Mouse (Mus musculus) lung, postnatal 0 days (tissue): ENCODE measurements around the gene Dchs2. TPM values are rescaled to one million over a fixed set of nuclear protein-coding genes. Genes with fewer than 3 reads are reported as not detected.

ENCODE experiments used
- ATAC-seq: fragments of 200-750 bp; cut with Nextera tagmentation; 2 replicates; pipeline ENCODE4 v1.8.0; 2017; ENCODE audit warnings: moderate library complexity
- DNase-seq: peaks from one replicate; pipeline ENCODE4 v3.0.0-alpha.2; 2016; ENCODE audit warnings: low spot score
- H3K27ac ChIP-seq: fragments of 300-500 bp; sonication (generic); 2 replicates; pipeline ENCODE4 v1.5.1; 2014; ENCODE audit warnings: antibody characterized with exemption, mild to moderate bottlenecking, low read length, mixed read lengths
- H3K27me3 ChIP-seq: fragments of 300-500 bp; sonication (generic); replicated peaks from 2 replicates; pipeline ENCODE4 v1.6.1; 2014; ENCODE audit warnings: low read length, mixed read lengths; ENCODE audit not compliant: insufficient read depth
- H3K36me3 ChIP-seq: fragments of 300-500 bp; sonication (generic); 2 replicates; pipeline ENCODE4 v1.6.1; 2014; ENCODE audit warnings: low read length, mixed read lengths; ENCODE audit not compliant: insufficient read depth
- H3K4me1 ChIP-seq: fragments of 300-500 bp; sonication (generic); 2 replicates; pipeline ENCODE4 v1.6.1; 2014; ENCODE audit warnings: antibody characterized with exemption, low read depth, low read length, mixed read lengths; ENCODE audit not compliant: insufficient read depth
- H3K4me2 ChIP-seq: fragments of 300-500 bp; sonication (generic); replicated peaks from 2 replicates; pipeline ENCODE4 v1.6.1; 2014; ENCODE audit warnings: low read depth, mild to moderate bottlenecking, low read length, moderate library complexity, mixed read lengths
- H3K4me3 ChIP-seq: fragments of 300-500 bp; sonication (generic); 2 replicates; pipeline ENCODE4 v1.5.1; 2014; ENCODE audit warnings: low read depth, low read length
- H3K9ac ChIP-seq: fragments of 300-500 bp; sonication (generic); replicated peaks from 2 replicates; pipeline ENCODE4 v1.6.1; 2014; ENCODE audit warnings: low read depth, mild to moderate bottlenecking
- H3K9me3 ChIP-seq: fragments of 300-500 bp; sonication (generic); 2 replicates; pipeline ENCODE4 v1.6.1; 2016; ENCODE audit warnings: low read length, mixed read lengths
- CTCF ChIP-seq: IDR thresholded peaks from 2 replicates; pipeline ENCODE4 v1.5.1; 2016; ENCODE audit warnings: antibody characterized with exemption, mild to moderate bottlenecking
- EP300 ChIP-seq: IDR thresholded peaks from 2 replicates; pipeline ENCODE4 v1.6.1; 2016; ENCODE audit warnings: antibody characterized with exemption, mild to moderate bottlenecking, control low read depth
- WGBS: fragments of 180-500 bp; shearing (Covaris S2); extraction: QIAGEN DNeasy Blood & Tissue Kit; methylation state at CpG from one replicate; pipeline ENCODE4 v1.1.7; 2014; 5-methylcytosine and 5-hydroxymethylcytosine counted together
- polyA plus RNA-seq: library from polyadenylated mRNA; unstranded; fragments of >200 nt; fragmentation: Nextera tagmentation; extraction: Ambion mirVana; gene quantifications from 2 replicates; pipeline ENCODE4 v1.2.1, GENCODE M21; 2015

Gene Dchs2
- polyA plus RNA-seq, 1 experiment from 2014 or later = 0.19 TPM

GRCm38 (mm10) chr3:83205073-83205668, 77.4 kb downstream of the Dchs2 start:
- TF ChIP-seq CTCF (no peak), EP300 (no peak)
- no peaks in the 10 kb centered on the region for H3K36me3 ChIP-seq
- no peak overlapping the region for H3K9ac ChIP-seq
- no peak overlapping the region for H3K4me2 ChIP-seq
- ATAC-seq (no peak), DNase-seq (no peak)
- no peaks in the 10 kb centered on the region for H3K9me3 ChIP-seq
- H3K27ac ChIP-seq = no peak overlapping the region
- H3K4me3 ChIP-seq = no peak overlapping the region
- H3K27me3 ChIP-seq = no peaks in the 10 kb centered on the region
- WGBS = 30% methylated on average over 8 of the region's 8 CpGs
- no peaks in the 10 kb centered on the region for H3K4me1 ChIP-seq

- Histone ChIP-seq H3K4me1 (no peaks in the 10 kb centered on the region), H3K4me2 (no peak overlapping the region), H3K9ac (no peak overlapping the region), H3K27me3 (no peaks in the 10 kb centered on the region), H3K4me3 (no peak overlapping the region), H3K9me3 (no peaks in the 10 kb centered on the region), H3K36me3 (no peaks in the 10 kb centered on the region), H3K27ac (no peak overlapping the region)
- no peak for DNase-seq
- 0 out of 2 replicates have a peak, but pooled peaks have one; percentile 16 for ATAC-seq
- no peak for TF ChIP-seq EP300
- TF ChIP-seq CTCF = no peak
- WGBS = 47% methylated on average over 9 of the region's 9 CpGs
Observed at GRCm38 (mm10) chr3:83209646-83210045, 81.9 kb downstream of the Dchs2 start.

- Histone ChIP-seq H3K27me3 (no peaks in the 10 kb centered on the region), H3K9ac (no peak overlapping the region), H3K27ac (no peak overlapping the region), H3K9me3 (no peaks in the 10 kb centered on the region), H3K4me1 (no peaks in the 10 kb centered on the region), H3K4me3 (no peak overlapping the region), H3K4me2 (no peak overlapping the region), H3K36me3 (no peaks in the 10 kb centered on the region)
- TF ChIP-seq EP300 = no peak
- TF ChIP-seq CTCF = no peak
- no peak for DNase-seq
- 71% methylated on average over 4 of the region's 4 CpGs for WGBS
- no peak for ATAC-seq
Observed at GRCm38 (mm10) chr3:83210210-83210609, 82.5 kb downstream of the Dchs2 start.

GRCm38 (mm10) chr3:83211939-83212338, 84.2 kb downstream of the Dchs2 start:
- no peak for DNase-seq
- Histone ChIP-seq H3K27me3 (no peaks in the 10 kb centered on the region), H3K4me1 (no peaks in the 10 kb centered on the region), H3K27ac (no peak overlapping the region), H3K36me3 (no peaks in the 10 kb centered on the region), H3K9ac (no peak overlapping the region), H3K4me2 (no peak overlapping the region), H3K9me3 (no peaks in the 10 kb centered on the region), H3K4me3 (no peak overlapping the region)
- WGBS = 49% methylated on average over 5 of the region's 5 CpGs
- TF ChIP-seq EP300 = no peak
- no peak for TF ChIP-seq CTCF
- peak; percentile 50 for ATAC-seq

- H3K4me3 ChIP-seq = no peak overlapping the region
- no peaks in the 10 kb centered on the region for H3K4me1 ChIP-seq
- H3K36me3 ChIP-seq = no peaks in the 10 kb centered on the region
- ATAC-seq = peak; percentile 62
- H3K27ac ChIP-seq = 0 out of 2 replicates have a peak overlapping the region, but pooled peaks have one; percentile 4
- no peak overlapping the region for H3K9ac ChIP-seq
- no peak overlapping the region for H3K4me2 ChIP-seq
- WGBS = 24% methylated on average over 7 of the region's 7 CpGs
- no peaks in the 10 kb centered on the region for H3K27me3 ChIP-seq
- peak; percentile 54 for DNase-seq
- TF ChIP-seq EP300 = 0 out of 2 replicates have a peak, but pooled peaks have one; percentile 10
- no peak for TF ChIP-seq CTCF
- H3K9me3 ChIP-seq = no peaks in the 10 kb centered on the region
Observed at GRCm38 (mm10) chr3:83212578-83212977, 84.8 kb downstream of the Dchs2 start.

- DNase-seq (no peak), ATAC-seq (no peak)
- Histone ChIP-seq H3K27ac (no peak overlapping the region), H3K27me3 (no peaks in the 10 kb centered on the region), H3K9me3 (no peaks in the 10 kb centered on the region), H3K9ac (no peak overlapping the region), H3K4me3 (no peak overlapping the region), H3K4me1 (no peaks in the 10 kb centered on the region), H3K4me2 (no peak overlapping the region), H3K36me3 (no peaks in the 10 kb centered on the region)
- WGBS = 68% methylated on average over 4 of the region's 4 CpGs
- TF ChIP-seq EP300 = no peak
Observed at GRCm38 (mm10) chr3:83218059-83218458, 90.3 kb downstream of the Dchs2 start.

GRCm38 (mm10) chr3:83220101-83220500, 92.4 kb downstream of the Dchs2 start:
- Histone ChIP-seq H3K27me3 (no peaks in the 10 kb centered on the region), H3K9ac (no peak overlapping the region), H3K9me3 (no peaks in the 10 kb centered on the region), H3K4me1 (no peaks in the 10 kb centered on the region), H3K36me3 (no peaks in the 10 kb centered on the region), H3K4me3 (no peak overlapping the region), H3K27ac (no peak overlapping the region), H3K4me2 (no peak overlapping the region)
- 92% methylated on average over 2 of the region's 2 CpGs for WGBS
- no peak for DNase-seq
- no peak for TF ChIP-seq EP300
- no peak for TF ChIP-seq CTCF
- no peak for ATAC-seq
